Mouse (Mus musculus): ENCODE data around the gene Mafb. TPM values are rescaled to one million over a fixed set of nuclear protein-coding genes. Genes with fewer than 3 reads are reported as not detected.

The Mafb gene
- total and polyA plus RNA-seq, 3 experiments = 0.05 TPM; not detected in 2

GRCm38 (mm10) chr2:160376236-160376635 lies 9.4 kb upstream of the Mafb start:
- no peaks in the 10 kb centered on the region for H3K27me3 ChIP-seq (ENCODE audit: insufficient read depth, low read length)
- DNase-seq (ENCODE audit: low spot score) (no peak), ATAC-seq (ENCODE audit: extremely low read depth, insufficient number of reproducible peaks, low FRiP score, poor library complexity, severe bottlenecking) (no peak)
- no peaks in the 10 kb centered on the region for H3K4me1 ChIP-seq (ENCODE audit: insufficient read depth, low read depth, low read length)
- no peak overlapping the region for H3K4me3 ChIP-seq (ENCODE audit: low read depth, low read length)
- no peaks in the 10 kb centered on the region for H3K36me3 ChIP-seq (replicated peaks)
- TF ChIP-seq CTCF (IDR thresholded peaks at IDR 0.05; ENCODE audit: low read depth, low read length) (no peak), GATA2 (IDR thresholded peaks at IDR 0.05; ENCODE audit: borderline replicate concordance, low read depth, low read length) (no peak), POLR2AphosphoS5 (IDR thresholded peaks at IDR 0.05; ENCODE audit: insufficient replicate concordance, low read depth, low read length) (no peak), GATA1 (IDR thresholded peaks at IDR 0.05; ENCODE audit: borderline replicate concordance, low read length) (no peak), TAL1 (conservative IDR thresholded peaks at IDR 0.05; ENCODE audit: low read depth, low read length) (no peak)
- peaks cover 86% of the 10 kb centered on the region for H3K9me3 ChIP-seq (replicated peaks)

GRCm38 (mm10) chr2:160369653-160370420 lies 3.0 kb upstream of the Mafb start:
- DNase-seq (ENCODE audit: low spot score) (no peak), ATAC-seq (ENCODE audit: extremely low read depth, insufficient number of reproducible peaks, low FRiP score, poor library complexity, severe bottlenecking) (no peak)
- H3K27me3 ChIP-seq (ENCODE audit: insufficient read depth, low read length) = no peaks in the 10 kb centered on the region; the same call in 1 of the 2 replicates
- H3K9me3 ChIP-seq (replicated peaks) = peaks cover 88% of the 10 kb centered on the region
- no peaks in the 10 kb centered on the region for H3K4me1 ChIP-seq (ENCODE audit: insufficient read depth, low read depth, low read length)
- H3K36me3 ChIP-seq (replicated peaks) = no peaks in the 10 kb centered on the region
- H3K4me3 ChIP-seq (ENCODE audit: low read depth, low read length) = no peak overlapping the region
- TF ChIP-seq TAL1 (conservative IDR thresholded peaks at IDR 0.05; ENCODE audit: low read depth, low read length) (no peak), CTCF (IDR thresholded peaks at IDR 0.05; ENCODE audit: low read depth, low read length) (no peak), GATA1 (IDR thresholded peaks at IDR 0.05; ENCODE audit: borderline replicate concordance, low read length) (no peak), POLR2AphosphoS5 (IDR thresholded peaks at IDR 0.05; ENCODE audit: insufficient replicate concordance, low read depth, low read length) (no peak), GATA2 (IDR thresholded peaks at IDR 0.05; ENCODE audit: borderline replicate concordance, low read depth, low read length) (no peak)

- no peak for TF ChIP-seq TAL1 (conservative IDR thresholded peaks at IDR 0.05; ENCODE audit: low read depth, low read length)
- TF ChIP-seq GATA1 (IDR thresholded peaks at IDR 0.05; ENCODE audit: borderline replicate concordance, low read length) = no peak
- DNase-seq (ENCODE audit: low spot score) (no peak), ATAC-seq (ENCODE audit: extremely low read depth, insufficient number of reproducible peaks, low FRiP score, poor library complexity, severe bottlenecking) (no peak)
- Histone ChIP-seq H3K4me1 (ENCODE audit: insufficient read depth, low read depth, low read length) (no peaks in the 10 kb centered on the region), H3K4me3 (ENCODE audit: low read depth, low read length) (no peak overlapping the region), H3K9me3 (replicated peaks) (peaks cover 86% of the 10 kb centered on the region), H3K36me3 (replicated peaks) (no peaks in the 10 kb centered on the region), H3K27me3 (ENCODE audit: insufficient read depth, low read length) (no peaks in the 10 kb centered on the region; the same call in 1 of the 2 replicates)
Measured at GRCm38 (mm10) chr2:160368422-160369357, 1.8 kb upstream of the Mafb start.

DNA sequence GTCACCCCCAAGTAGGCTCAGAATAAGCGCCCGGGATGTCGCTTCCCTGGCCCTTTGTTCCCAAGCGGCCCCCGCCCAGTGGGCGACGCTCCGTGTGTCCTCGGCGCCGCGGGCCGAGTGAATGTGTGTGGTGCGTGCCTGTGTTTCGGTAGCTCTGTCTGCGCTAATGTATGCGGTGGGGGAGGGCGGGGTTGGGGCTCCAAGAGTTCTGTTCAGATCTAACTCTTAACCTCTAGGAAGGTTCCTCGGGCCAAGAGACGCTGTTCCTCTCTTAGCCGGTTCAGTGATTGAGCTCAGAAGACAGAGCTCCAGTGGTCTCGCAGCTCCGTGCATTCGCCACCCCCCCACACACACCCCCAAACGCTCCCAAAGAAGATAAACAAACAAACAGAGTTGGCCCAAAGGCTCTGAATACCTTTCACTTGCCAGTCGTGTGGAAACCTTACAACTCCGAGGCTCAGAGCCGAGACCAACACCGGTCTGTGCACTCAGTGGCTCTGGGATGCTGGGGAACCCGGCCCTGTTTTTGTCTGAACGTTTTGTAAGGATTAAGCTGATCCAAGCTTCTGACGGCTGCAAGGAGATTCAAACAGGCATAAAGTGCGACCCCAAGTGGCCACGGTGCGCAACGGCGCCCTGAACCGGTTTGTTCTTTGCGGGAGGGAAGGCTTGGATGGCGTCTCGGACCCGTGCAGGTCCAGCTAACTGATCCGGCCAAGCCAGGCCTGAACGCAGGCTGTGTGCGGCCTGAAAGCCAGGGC lies 763 bp upstream of the Mafb start:
- ATAC-seq (ENCODE audit: extremely low read depth, insufficient number of reproducible peaks, low FRiP score, poor library complexity, severe bottlenecking) (no peak), DNase-seq (ENCODE audit: low spot score) (no peak)
- H3K4me1 ChIP-seq (ENCODE audit: insufficient read depth, low read depth, low read length) = no peaks in the 10 kb centered on the region
- no peaks in the 10 kb centered on the region; the same call in 1 of the 2 replicates for H3K27me3 ChIP-seq (ENCODE audit: insufficient read depth, low read length)
- H3K36me3 ChIP-seq (replicated peaks) = no peaks in the 10 kb centered on the region
- H3K4me3 ChIP-seq (ENCODE audit: low read depth, low read length) = peak overlapping the region; percentile 23; the same call in 1 of the 2 replicates
- TF ChIP-seq POLR2AphosphoS5 (IDR thresholded peaks at IDR 0.05; ENCODE audit: insufficient replicate concordance, low read depth, low read length) = no peak
- no peak for TF ChIP-seq GATA2 (IDR thresholded peaks at IDR 0.05; ENCODE audit: borderline replicate concordance, low read depth, low read length)
- TF ChIP-seq TAL1 (conservative IDR thresholded peaks at IDR 0.05; ENCODE audit: low read depth, low read length) = no peak
- no peak for TF ChIP-seq GATA1 (IDR thresholded peaks at IDR 0.05; ENCODE audit: borderline replicate concordance, low read length)
- no peak for TF ChIP-seq CTCF (IDR thresholded peaks at IDR 0.05; ENCODE audit: low read depth, low read length)
- peaks cover 89% of the 10 kb centered on the region for H3K9me3 ChIP-seq (replicated peaks)

DNA sequence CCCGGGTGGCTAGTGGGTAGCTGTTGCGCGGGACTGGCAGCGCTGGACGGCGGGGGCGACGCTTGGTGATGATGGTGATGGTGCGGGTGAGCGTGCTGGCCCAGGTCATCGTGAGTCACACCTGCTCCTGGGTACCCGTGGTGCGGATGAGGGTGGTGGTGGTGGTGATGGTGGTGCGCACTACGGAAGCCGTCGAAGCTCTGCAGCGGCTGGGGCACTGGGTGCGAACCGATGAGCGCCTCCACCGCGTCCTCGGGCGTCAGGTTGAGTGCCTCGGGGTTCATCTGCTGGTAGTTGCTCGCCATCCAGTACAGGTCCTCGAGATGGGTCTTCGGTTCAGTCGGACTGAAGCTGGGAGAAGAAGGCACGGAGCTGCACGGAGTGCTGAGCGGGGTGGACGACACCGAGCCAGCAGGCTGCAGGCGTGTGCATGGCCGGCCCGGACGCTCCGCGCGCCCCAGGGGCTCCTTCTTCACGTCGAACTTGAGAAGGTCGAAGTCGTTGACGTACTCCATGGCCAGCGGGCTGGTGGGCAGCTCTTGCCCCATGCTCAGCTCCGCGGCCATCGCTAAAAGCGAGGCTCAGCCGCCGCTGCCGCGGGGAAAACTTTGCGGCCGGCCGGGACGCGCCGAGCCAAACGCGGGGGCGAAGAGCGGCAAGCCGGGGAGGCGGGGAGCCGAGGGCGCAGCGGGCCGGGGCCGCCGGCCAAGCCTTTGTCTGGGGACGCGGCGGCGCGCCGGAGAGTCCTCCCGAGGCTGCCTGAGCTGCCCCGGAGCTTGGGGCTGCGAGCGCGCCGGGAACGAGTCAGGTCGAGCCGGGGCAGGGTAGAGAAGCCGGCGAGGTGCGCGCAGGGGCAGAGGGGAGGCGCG lies 520 bp downstream of the Mafb start:
- Histone ChIP-seq H3K36me3 (replicated peaks) (no peaks in the 10 kb centered on the region), H3K4me3 (ENCODE audit: low read depth, low read length) (peak overlapping the region; percentile 45; the same call in 1 of the 2 replicates), H3K4me1 (ENCODE audit: insufficient read depth, low read depth, low read length) (no peaks in the 10 kb centered on the region), H3K9me3 (replicated peaks) (peaks cover 87% of the 10 kb centered on the region), H3K27me3 (ENCODE audit: insufficient read depth, low read length) (no peaks in the 10 kb centered on the region; the same call in 1 of the 2 replicates)
- DNase-seq (ENCODE audit: low spot score) (no peak), ATAC-seq (ENCODE audit: extremely low read depth, insufficient number of reproducible peaks, low FRiP score, poor library complexity, severe bottlenecking) (no peak)
- TF ChIP-seq POLR2AphosphoS5 (IDR thresholded peaks at IDR 0.05; ENCODE audit: insufficient replicate concordance, low read depth, low read length) (no peak), GATA2 (IDR thresholded peaks at IDR 0.05; ENCODE audit: borderline replicate concordance, low read depth, low read length) (no peak), GATA1 (IDR thresholded peaks at IDR 0.05; ENCODE audit: borderline replicate concordance, low read length) (no peak), TAL1 (conservative IDR thresholded peaks at IDR 0.05; ENCODE audit: low read depth, low read length) (no peak)
